Mouse (Mus musculus) cortical plate, adult 2 months (tissue): ENCODE results near the gene Ltb4r2. TPM values are rescaled to one million over a fixed set of nuclear protein-coding genes. Genes with fewer than 3 reads are reported as not detected.

ENCODE experiments used
- H3K27ac ChIP-seq: fragments of 200-500 bp; 2 replicates; pipeline ENCODE4 v1.5.1; 2012; ENCODE audit warnings: low read length, control low read depth, inconsistent platforms; ENCODE audit not compliant: insufficient read depth
- H3K4me1 ChIP-seq: fragments of 200-500 bp; 2 replicates; pipeline ENCODE4 v1.6.1; 2011; ENCODE audit warnings: low read length; ENCODE audit not compliant: control insufficient read depth, insufficient read depth
- H3K4me3 ChIP-seq: fragments of 200-500 bp; 2 replicates; pipeline ENCODE4 v1.5.1; 2011; ENCODE audit warnings: mild to moderate bottlenecking, low read length, control low read depth; ENCODE audit not compliant: insufficient read depth
- CTCF ChIP-seq: fragments of 200-500 bp; IDR thresholded peaks from 2 replicates; pipeline ENCODE4 v1.5.1; 2011; ENCODE audit warnings: mild to moderate bottlenecking, control low read depth, low read length; ENCODE audit not compliant: insufficient read depth; ENCODE audit errors: extremely low read depth
- POLR2A ChIP-seq: fragments of 200-500 bp; IDR thresholded peaks from 2 replicates; pipeline ENCODE4 v1.6.1; 2011; ENCODE audit warnings: mild to moderate bottlenecking, low read length, control low read depth; ENCODE audit not compliant: insufficient read depth; ENCODE audit errors: extremely low read depth
- polyA plus RNA-seq: library from polyadenylated mRNA; depleted of rRNA; stranded (reverse); fragments of >200 nt; gene quantifications from 2 replicates; pipeline ENCODE4 v1.2.3, GENCODE M21; 2012

The Ltb4r2 gene
- polyA plus RNA-seq, 1 experiment = 0.17 TPM

GRCm38 (mm10) chr14:55734869-55735268 is 26.4 kb upstream of the Ltb4r2 start:
- H3K27ac ChIP-seq = no peak overlapping the region
- TF ChIP-seq CTCF (no peak), POLR2A (no peak)
- no peak overlapping the region for H3K4me3 ChIP-seq
- peaks cover 2% of the 10 kb centered on the region; the same call in 1 of the 2 replicates for H3K4me1 ChIP-seq

DNA sequence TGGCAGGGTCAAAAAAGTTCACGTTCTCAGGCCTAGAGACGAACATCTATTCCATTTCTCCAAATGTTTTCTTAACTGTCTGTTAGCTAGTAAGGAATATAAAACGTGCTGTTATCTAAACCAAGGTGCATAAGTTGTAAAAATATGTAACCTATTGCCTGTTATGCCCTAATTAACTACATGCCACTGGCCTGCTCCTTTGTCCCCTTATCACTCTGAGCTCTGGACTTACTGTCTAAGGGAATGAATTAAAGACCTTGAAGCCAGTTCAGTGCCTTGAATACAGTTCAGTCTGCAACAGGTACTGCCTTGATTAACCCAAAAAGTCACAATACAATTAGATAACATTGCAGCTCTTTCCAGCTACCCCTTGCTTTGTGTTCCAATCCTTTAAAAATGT is 25.9 kb upstream of the Ltb4r2 start:
- H3K4me3 ChIP-seq = no peak overlapping the region
- H3K4me1 ChIP-seq = peaks cover 2% of the 10 kb centered on the region; the same call in 1 of the 2 replicates
- TF ChIP-seq POLR2A (no peak), CTCF (no peak)
- H3K27ac ChIP-seq = no peak overlapping the region

- TF ChIP-seq POLR2A (no peak), CTCF (no peak)
- H3K27ac ChIP-seq = no peak overlapping the region
- H3K4me3 ChIP-seq = no peak overlapping the region
- peaks cover 1% of the 10 kb centered on the region; the same call in 1 of the 2 replicates for H3K4me1 ChIP-seq
Observed at GRCm38 (mm10) chr14:55735758-55736157, 25.5 kb upstream of the Ltb4r2 start.

GRCm38 (mm10) chr14:55737086-55737687 is 24.0 kb upstream of the Ltb4r2 start:
- TF ChIP-seq CTCF (no peak), POLR2A (no peak)
- H3K27ac ChIP-seq = no peak overlapping the region
- H3K4me3 ChIP-seq = no peak overlapping the region
- no peaks in the 10 kb centered on the region for H3K4me1 ChIP-seq

DNA sequence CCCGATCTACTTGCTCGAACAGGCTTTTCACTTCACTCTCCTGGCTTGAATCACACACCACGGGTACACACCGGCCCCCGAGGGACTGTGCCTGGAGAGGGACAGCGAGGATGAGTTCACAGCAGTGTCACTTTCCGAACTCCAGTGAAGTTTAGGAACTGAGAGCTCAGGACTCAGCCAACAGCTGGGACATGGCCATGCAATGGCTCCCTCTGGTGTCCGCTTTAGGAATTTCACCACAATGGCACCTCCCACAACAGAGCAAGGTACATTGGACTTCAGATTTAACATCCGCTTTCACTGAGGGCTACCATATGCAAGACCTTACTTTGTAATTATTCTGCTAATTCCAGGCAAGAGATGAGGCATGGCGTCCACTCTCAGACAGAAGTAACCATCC is 17.5 kb upstream of the Ltb4r2 start:
- TF ChIP-seq POLR2A (no peak), CTCF (peak; percentile 97)
- Histone ChIP-seq H3K4me1 (peaks cover 2% of the 10 kb centered on the region; the same call in 1 of the 2 replicates), H3K27ac (no peak overlapping the region), H3K4me3 (peak overlapping the region; percentile 0; the same call in 1 of the 2 replicates)

GRCm38 (mm10) chr14:55745180-55745860 is 15.9 kb upstream of the Ltb4r2 start, which contains the start of the genes Dhrs1 and Nop9:
TSS of gene Dhrs1 (minus strand) at chr14:55745690.
TSS of gene Nop9 (plus strand) at chr14:55745693.
- peak within 1 kb of the TSS; percentile 65 for H3K4me3 ChIP-seq
- H3K27ac ChIP-seq = no peak within 1 kb of the TSS
- H3K4me1 ChIP-seq = peaks cover 2% of the 10 kb centered on the region; the same call in 1 of the 2 replicates
- TF ChIP-seq POLR2A (peak; percentile 57; the same call in 1 of the 2 replicates), CTCF (no peak)

DNA sequence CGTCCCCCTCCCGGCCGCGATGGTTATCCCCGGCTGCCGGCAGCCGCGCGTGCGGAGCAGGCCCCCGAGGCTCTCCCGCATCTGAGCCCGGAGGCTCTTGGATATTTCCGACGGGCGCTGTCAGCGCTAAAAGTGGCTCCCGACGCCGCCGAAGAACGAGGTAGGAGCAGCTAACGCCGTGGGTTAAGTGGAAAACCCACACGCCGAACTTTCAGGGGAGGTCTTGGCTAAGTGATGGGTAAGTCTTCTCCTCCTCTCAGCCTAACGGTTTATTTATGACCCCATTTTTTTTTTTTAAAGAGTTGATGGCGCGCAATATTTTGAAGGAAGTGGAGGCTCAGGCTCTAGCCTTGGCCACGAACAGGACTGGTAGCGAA is 15.4 kb upstream of the Ltb4r2 start:
- peaks cover 2% of the 10 kb centered on the region; the same call in 1 of the 2 replicates for H3K4me1 ChIP-seq
- H3K4me3 ChIP-seq = peak overlapping the region; percentile 65
- TF ChIP-seq POLR2A (no peak), CTCF (no peak)
- H3K27ac ChIP-seq = no peak overlapping the region

GRCm38 (mm10) chr14:55747051-55747847 is 14.0 kb upstream of the Ltb4r2 start:
- Histone ChIP-seq H3K4me3 (no peak overlapping the region), H3K4me1 (peaks cover 2% of the 10 kb centered on the region; the same call in 1 of the 2 replicates), H3K27ac (no peak overlapping the region)
- no peak for TF ChIP-seq POLR2A
- TF ChIP-seq CTCF = no peak

GRCm38 (mm10) chr14:55757566-55757965 is 3.7 kb upstream of the Ltb4r2 start:
- no peak for TF ChIP-seq CTCF
- Histone ChIP-seq H3K27ac (no peak overlapping the region), H3K4me1 (no peaks in the 10 kb centered on the region), H3K4me3 (no peak overlapping the region)

DNA sequence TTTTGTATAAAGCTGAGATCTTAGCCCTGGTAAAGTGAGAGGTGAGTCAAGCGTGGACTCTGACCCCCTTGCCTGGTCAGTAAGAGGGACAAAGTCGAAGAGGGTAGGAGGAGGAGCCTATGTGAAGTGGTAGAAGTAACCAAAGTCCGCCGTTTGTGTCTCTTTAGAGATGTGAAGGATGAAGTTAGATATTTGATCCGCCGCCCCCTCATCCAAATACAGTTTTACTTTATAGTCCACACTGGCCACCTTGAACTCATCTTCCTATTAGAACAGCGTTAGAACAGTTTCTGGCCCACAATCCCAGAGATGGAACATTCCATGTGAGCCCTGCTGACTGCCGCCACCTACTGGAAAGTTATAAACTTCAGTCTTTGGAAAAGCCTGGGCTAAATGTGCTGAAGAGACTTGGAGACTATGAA is 2.9 kb upstream of the Ltb4r2 start, which contains the start of gene Cideb:
Cideb (minus strand) TSS at position 96 of the 422 bp plus-strand sequence.
- H3K4me1 ChIP-seq = no peaks in the 10 kb centered on the region
- TF ChIP-seq POLR2A = no peak
- peak; percentile 54 for TF ChIP-seq CTCF
- no peak within 1 kb of the TSS for H3K27ac ChIP-seq
- H3K4me3 ChIP-seq = no peak within 1 kb of the TSS
